Mouse (Mus musculus) neutrophil, adult 5-6 weeks (primary cell): ENCODE results near the gene Ncf1. TPM values are rescaled to one million over a fixed set of nuclear protein-coding genes. Genes with fewer than 3 reads are reported as not detected.
A peak's percentile ranks its signal among the peaks of the same experiment; 100 is the strongest.

Experiments
- ATAC-seq: fragments of 151-379, 151-347 bp; 2 replicates; pipeline ENCODE4 v1.8.0; 2017; ENCODE audit warnings: mild to moderate bottlenecking, moderate TSS enrichment; ENCODE audit not compliant: insufficient number of reproducible peaks, poor library complexity, low FRiP score, severe bottlenecking; ENCODE audit errors: extremely low read depth
- total RNA-seq: library from RNA; stranded (forward); fragments of 200-1000 nt; gene quantifications from 2 replicates; pipeline ENCODE4 v1.2.3, GENCODE M21; 2017

The Ncf1 gene
- total RNA-seq, 1 experiment from 2014 or later, result 448 TPM

GRCm38 (mm10) chr5:134249245-134249649 lies 19.8 kb upstream of the Ncf1 start:
- ATAC-seq, result no peak

- ATAC-seq, result no peak
Measured at GRCm38 (mm10) chr5:134248608-134249244, 19.3 kb upstream of the Ncf1 start.

GRCm38 (mm10) chr5:134246146-134246545 lies 16.7 kb upstream of the Ncf1 start:
- ATAC-seq, result no peak

GRCm38 (mm10) chr5:134244890-134245289 lies 15.5 kb upstream of the Ncf1 start:
- no peak for ATAC-seq

GRCm38 (mm10) chr5:134243661-134244436 lies 14.4 kb upstream of the Ncf1 start:
- no peak for ATAC-seq

- ATAC-seq, result no peak
Measured at GRCm38 (mm10) chr5:134241831-134242230, 12.4 kb upstream of the Ncf1 start.

- ATAC-seq, result no peak
Measured at GRCm38 (mm10) chr5:134237936-134238760, 8.7 kb upstream of the Ncf1 start.

- no peak for ATAC-seq
Measured at GRCm38 (mm10) chr5:134237508-134237907, 8.1 kb upstream of the Ncf1 start.

- ATAC-seq, result peak; percentile 73
Measured at GRCm38 (mm10) chr5:134236796-134237195, 7.4 kb upstream of the Ncf1 start.

- no peak for ATAC-seq
Measured at GRCm38 (mm10) chr5:134236241-134236640, 6.8 kb upstream of the Ncf1 start.

GRCm38 (mm10) chr5:134235111-134235510 lies 5.7 kb upstream of the Ncf1 start:
- no peak for ATAC-seq

GRCm38 (mm10) chr5:134234205-134234604 lies 4.8 kb upstream of the Ncf1 start:
- ATAC-seq, result no peak

- no peak for ATAC-seq
Measured at GRCm38 (mm10) chr5:134233244-134233651, 3.8 kb upstream of the Ncf1 start.

GRCm38 (mm10) chr5:134232568-134232967 lies 3.1 kb upstream of the Ncf1 start:
- peak; percentile 63 for ATAC-seq

- peak; percentile 34 for ATAC-seq
Measured at GRCm38 (mm10) chr5:134232111-134232510, 2.7 kb upstream of the Ncf1 start.

GRCm38 (mm10) chr5:134231376-134231775 lies 2.0 kb upstream of the Ncf1 start:
- ATAC-seq, result no peak

GRCm38 (mm10) chr5:134228249-134228638 lies 1.2 kb downstream of the Ncf1 start:
- ATAC-seq, result no peak

GRCm38 (mm10) chr5:134227574-134228248 lies 1.7 kb downstream of the Ncf1 start:
- ATAC-seq, result no peak

GRCm38 (mm10) chr5:134226946-134227345 lies 2.5 kb downstream of the Ncf1 start:
- ATAC-seq, result no peak
